Mouse (Mus musculus) CH12.LX (cell line): ENCODE results near the gene Arrb1. TPM values are rescaled to one million over a fixed set of nuclear protein-coding genes. Genes with fewer than 3 reads are reported as not detected.

Experiments used
- DNase-seq: peaks from one replicate; pipeline ENCODE4 v3.0.0-alpha.2; 2013; ENCODE audit errors: extremely low read depth
- H3K27ac ChIP-seq: 2 replicates; pipeline ENCODE4 v1.5.1; 2012; ENCODE audit warnings: low read depth, mild to moderate bottlenecking, control low read depth, moderate library complexity; ENCODE audit not compliant: insufficient read depth
- H3K27me3 ChIP-seq: replicated peaks from 2 replicates; pipeline ENCODE3; 2012; ENCODE audit warnings: inconsistent platforms
- H3K36me3 ChIP-seq, 2 experiments: replicated peaks in 1 of 2; 2 replicates each; pipeline versions ENCODE3 to v1.6.1; 2012; ENCODE audit warnings: inconsistent platforms in 1 of 2, low read length in 1 of 2, mild to moderate bottlenecking in 1 of 2, mixed read lengths in 1 of 2, moderate library complexity in 1 of 2; ENCODE audit not compliant: control insufficient read depth in 1 of 2, insufficient read depth in 1 of 2
- H3K4me1 ChIP-seq, 2 experiments: 2 replicates each; pipeline ENCODE4 v1.6.1; 2012; ENCODE audit warnings: inconsistent platforms in 1 of 2, moderate library complexity in 1 of 2; ENCODE audit not compliant: insufficient read depth in 2 of 2, control insufficient read depth in 1 of 2
- H3K4me2 ChIP-seq: 2 replicates; pipeline ENCODE4 v1.6.1; 2012; ENCODE audit warnings: low read depth, mild to moderate bottlenecking, control low read depth; ENCODE audit not compliant: poor library complexity, insufficient read depth, severe bottlenecking
- H3K4me3 ChIP-seq, 3 experiments: fragments of 150-350 bp in 1 of 3; sonication (generic) in 1 of 3; replicated peaks in 1 of 3; 2 replicates each; pipeline versions ENCODE3 to v1.5.1; 2011 to 2012; ENCODE audit warnings: low read depth in 2 of 3, low read length in 2 of 3, mild to moderate bottlenecking in 2 of 3, moderate library complexity in 2 of 3, control low read depth in 1 of 3, improper control_type of control experiment in 1 of 3, inconsistent platforms in 1 of 3, mixed read lengths in 1 of 3; ENCODE audit not compliant: poor library complexity in 1 of 3
- H3K79me2 ChIP-seq: replicated peaks from 2 replicates; pipeline ENCODE4 v1.6.1; 2012; ENCODE audit warnings: mild to moderate bottlenecking, moderate library complexity; ENCODE audit not compliant: control insufficient read depth, poor library complexity, insufficient read depth, severe bottlenecking; ENCODE audit errors: extremely low read depth
- H3K9ac ChIP-seq: 2 replicates; pipeline ENCODE4 v1.6.1; 2012; ENCODE audit warnings: low read depth, mild to moderate bottlenecking, control low read depth, moderate library complexity; ENCODE audit not compliant: insufficient read depth
- H3K9me3 ChIP-seq: replicated peaks from 2 replicates; pipeline ENCODE3; 2012; ENCODE audit warnings: low read length, inconsistent platforms, mixed read lengths
- CHD2 ChIP-seq: IDR thresholded peaks from 2 replicates; pipeline ENCODE4 v1.6.1; 2011; ENCODE audit warnings: low read length, improper control_type of control experiment
- CTCF ChIP-seq, 2 experiments: IDR thresholded peaks in 1 of 2; conservative IDR thresholded peaks in 1 of 2; 2 replicates each; pipeline ENCODE4 v1.5.1; 2011 to 2012; ENCODE audit warnings: low read depth in 2 of 2, low read length in 2 of 2, improper control_type of control experiment in 1 of 2, inconsistent platforms in 1 of 2, mild to moderate bottlenecking in 1 of 2, moderate library complexity in 1 of 2
- ELF1 ChIP-seq: IDR thresholded peaks from 2 replicates; pipeline ENCODE4 v1.6.1; 2014; ENCODE audit warnings: low read depth, mild to moderate bottlenecking, inconsistent platforms, low read length, improper control_type of control experiment
- ETS1 ChIP-seq: conservative IDR thresholded peaks from 2 replicates; pipeline ENCODE4 v1.6.1; 2012; ENCODE audit warnings: low read depth, mild to moderate bottlenecking, inconsistent platforms, low read length, improper control_type of control experiment, moderate library complexity
- IRF4 ChIP-seq: IDR thresholded peaks from 2 replicates; pipeline ENCODE4 v1.6.1; 2014; ENCODE audit warnings: low read depth, mild to moderate bottlenecking, inconsistent platforms, low read length, improper control_type of control experiment
- JUN ChIP-seq: IDR thresholded peaks from 2 replicates; pipeline ENCODE4 v1.6.1; 2011; ENCODE audit warnings: low read depth, mild to moderate bottlenecking, low read length, improper control_type of control experiment, moderate library complexity; ENCODE audit not compliant: insufficient read depth
- MAFK ChIP-seq: IDR thresholded peaks from 2 replicates; pipeline ENCODE4 v1.6.1; 2011; ENCODE audit warnings: low read length, improper control_type of control experiment; ENCODE audit not compliant: insufficient replicate concordance
- MAX ChIP-seq: IDR thresholded peaks from 2 replicates; pipeline ENCODE4 v1.6.1; 2011; ENCODE audit warnings: low read length, improper control_type of control experiment
- NELFE ChIP-seq: IDR thresholded peaks from 2 replicates; pipeline ENCODE4 v1.6.1; 2011; ENCODE audit warnings: low read depth, low read length, improper control_type of control experiment
- POLR2A ChIP-seq: IDR thresholded peaks from 2 replicates; pipeline ENCODE4 v1.6.1; 2011; ENCODE audit warnings: low read depth, mild to moderate bottlenecking, improper control_type of control experiment, low read length
- POLR2AphosphoS2 ChIP-seq: IDR thresholded peaks from 2 replicates; pipeline ENCODE4 v1.6.1; 2011; ENCODE audit warnings: low read depth, low read length, improper control_type of control experiment
- RAD21 ChIP-seq: IDR thresholded peaks from 2 replicates; pipeline ENCODE4 v1.6.1; 2011; ENCODE audit warnings: low read depth, mild to moderate bottlenecking, low read length, improper control_type of control experiment, moderate library complexity
- SIN3A ChIP-seq: IDR thresholded peaks from 2 replicates; pipeline ENCODE4 v1.6.1; 2012; ENCODE audit warnings: low read length, improper control_type of control experiment, inconsistent platforms
- ZKSCAN1 ChIP-seq: IDR thresholded peaks from 2 replicates; pipeline ENCODE4 v1.6.1; 2012; ENCODE audit warnings: low read depth, inconsistent platforms, low read length, improper control_type of control experiment, borderline replicate concordance
- ZMIZ1 ChIP-seq: IDR thresholded peaks from 2 replicates; pipeline ENCODE4 v1.6.1; 2012; ENCODE audit warnings: low read depth, mild to moderate bottlenecking, inconsistent platforms, low read length, improper control_type of control experiment
- dilution Hi-C: fragments of 300-500 bp; cut with MboI; formaldehyde crosslinking; loops from 2 replicates; pipeline ENCODE4 v1.14.3; 2020; ENCODE audit warnings: low sequenced_read_pairs; ENCODE audit not compliant: extremely low pct_unique_long_range_greater_than_20kb, extremely low pct_ligation_motif_present
- in situ Hi-C: fragments of 300-500 bp; cut with MboI; formaldehyde crosslinking; loops from 3 replicates; pipeline ENCODE4 v1.14.3; 2019; ENCODE audit warnings: low sequenced_read_pairs, low pct_ligation_motif_present, low pct_unique_long_range_greater_than_20kb, mixed read lengths
- polyA plus RNA-seq: library from polyadenylated mRNA; unstranded; fragments of >175 nt; gene quantifications from 2 replicates; pipeline ENCODE4 v1.2.1, GENCODE M21; 2012; ENCODE audit warnings: low read depth; ENCODE audit not compliant: insufficient read length
- total RNA-seq, 2 experiments: library from RNA; depleted of rRNA; stranded (reverse); fragments of 300-350 nt in 1 of 2; fragments of >200 nt in 1 of 2; gene quantifications; 2 replicates each; pipeline ENCODE4 v1.2.3; 2012 to 2014

The Arrb1 gene
- total and polyA plus RNA-seq, 3 experiments = 3.3 to 5.2 (median 4.2) TPM

GRCm38 (mm10) chr7:99606766-99607165 lies 71.5 kb downstream of the Arrb1 start:
- no peak overlapping the region for H3K9ac ChIP-seq
- no peaks in the 10 kb centered on the region for H3K27me3 ChIP-seq
- in situ Hi-C loops (no loop called here), dilution Hi-C loops (no loop called here)
- H3K9me3 ChIP-seq = no peaks in the 10 kb centered on the region
- no peak overlapping the region for H3K27ac ChIP-seq
- H3K4me1 ChIP-seq = peaks cover 0 to 19% of the 10 kb centered on the region in 2 experiments; a peak in 2 of 4 replicates
- DNase-seq = no peak
- H3K4me3 ChIP-seq = no peak overlapping the region
- H3K79me2 ChIP-seq = no peaks in the 10 kb centered on the region
- TF ChIP-seq ZMIZ1 (no peak), ZKSCAN1 (no peak), IRF4 (no peak), SIN3A (no peak), JUN (no peak), RAD21 (no peak), NELFE (no peak), MAX (no peak), CHD2 (no peak), POLR2A (no peak), ETS1 (no peak), POLR2AphosphoS2 (no peak)
- H3K4me2 ChIP-seq = no peak overlapping the region
- no peaks in the 10 kb centered on the region for H3K36me3 ChIP-seq

- H3K36me3 ChIP-seq = no peaks in the 10 kb centered on the region
- no peaks in the 10 kb centered on the region for H3K27me3 ChIP-seq
- H3K4me3 ChIP-seq = no peak overlapping the region
- no peak for DNase-seq
- no peaks in the 10 kb centered on the region for H3K79me2 ChIP-seq
- no peak overlapping the region for H3K27ac ChIP-seq
- H3K4me1 ChIP-seq = peaks cover 0 to 19% of the 10 kb centered on the region in 2 experiments; a peak in 2 of 4 replicates
- dilution Hi-C loops = no loop called here
- no peaks in the 10 kb centered on the region for H3K9me3 ChIP-seq
- TF ChIP-seq ELF1 (no peak), MAFK (no peak)
- in situ Hi-C loops = no loop called here
- H3K9ac ChIP-seq = no peak overlapping the region
- no peak overlapping the region for H3K4me2 ChIP-seq
These were observed 72.4 kb downstream of the Arrb1 start for GRCm38 (mm10) chr7:99607632-99608031.

GRCm38 (mm10) chr7:99618264-99618663 lies 83.0 kb downstream of the Arrb1 start:
- dilution Hi-C loops (no loop called here), in situ Hi-C loops (loop anchor here (5.0 kb wide), 2 partner anchors 179 to 259 kb away; no protein-coding TSS in a partner anchor)
- TF ChIP-seq MAFK (no peak), CTCF (conservative IDR thresholded peaks at IDR 0.05 in 1 of 2, IDR thresholded peaks at IDR 0.05 in 1 of 2; ENCODE audit: low read depth in 2 of 2, low read length in 2 of 2) (peak in 1 of 2 experiments; percentile 33; a peak in 1 of 4 replicates)
- Histone ChIP-seq H3K4me2 (no peak overlapping the region), H3K4me1 (no peaks in the 10 kb centered on the region), H3K27ac (no peak overlapping the region), H3K27me3 (peaks cover 9% of the 10 kb centered on the region), H3K4me3 (no peak overlapping the region), H3K79me2 (no peaks in the 10 kb centered on the region), H3K36me3 (no peaks in the 10 kb centered on the region), H3K9ac (no peak overlapping the region), H3K9me3 (peaks cover 2% of the 10 kb centered on the region)
- DNase-seq = no peak
